Mouse (Mus musculus) heart, adult 2 months (tissue): Measurements from ENCODE around the gene Fgd2.

Experiments
- CTCF ChIP-seq: fragments of 200-600 bp; IDR thresholded peaks from 2 replicates; pipeline ENCODE4 v1.8.1; 2022; ENCODE audit warnings: antibody characterized with exemption, mild to moderate bottlenecking, moderate library complexity
- EP300 ChIP-seq: fragments of 200-500 bp; IDR thresholded peaks from 2 replicates; pipeline ENCODE4 v1.6.1; 2011; ENCODE audit warnings: low read depth, low read length, control low read depth; ENCODE audit not compliant: insufficient read depth
- POLR2A ChIP-seq: fragments of 200-500 bp; IDR thresholded peaks from 2 replicates; pipeline ENCODE4 v1.6.1; 2011; ENCODE audit warnings: mild to moderate bottlenecking, low read depth, low read length, control low read depth; ENCODE audit not compliant: insufficient read depth

GRCm38 (mm10) chr17:29391280-29391679 lies 30.6 kb downstream of the Fgd2 start:
- no peak for TF ChIP-seq CTCF
- no peak for TF ChIP-seq POLR2A
- TF ChIP-seq EP300: no peak
